Mouse (Mus musculus) heart, adult 2 months (tissue): Measurements from ENCODE around the gene Evx2.

Experiments
- CTCF ChIP-seq: fragments of 200-600 bp; IDR thresholded peaks from 2 replicates; pipeline ENCODE4 v1.8.1; 2022; ENCODE audit warnings: antibody characterized with exemption, mild to moderate bottlenecking, moderate library complexity
- EP300 ChIP-seq: fragments of 200-500 bp; IDR thresholded peaks from 2 replicates; pipeline ENCODE4 v1.6.1; 2011; ENCODE audit warnings: low read depth, low read length, control low read depth; ENCODE audit not compliant: insufficient read depth
- POLR2A ChIP-seq: fragments of 200-500 bp; IDR thresholded peaks from 2 replicates; pipeline ENCODE4 v1.6.1; 2011; ENCODE audit warnings: mild to moderate bottlenecking, low read depth, low read length, control low read depth; ENCODE audit not compliant: insufficient read depth

DNA sequence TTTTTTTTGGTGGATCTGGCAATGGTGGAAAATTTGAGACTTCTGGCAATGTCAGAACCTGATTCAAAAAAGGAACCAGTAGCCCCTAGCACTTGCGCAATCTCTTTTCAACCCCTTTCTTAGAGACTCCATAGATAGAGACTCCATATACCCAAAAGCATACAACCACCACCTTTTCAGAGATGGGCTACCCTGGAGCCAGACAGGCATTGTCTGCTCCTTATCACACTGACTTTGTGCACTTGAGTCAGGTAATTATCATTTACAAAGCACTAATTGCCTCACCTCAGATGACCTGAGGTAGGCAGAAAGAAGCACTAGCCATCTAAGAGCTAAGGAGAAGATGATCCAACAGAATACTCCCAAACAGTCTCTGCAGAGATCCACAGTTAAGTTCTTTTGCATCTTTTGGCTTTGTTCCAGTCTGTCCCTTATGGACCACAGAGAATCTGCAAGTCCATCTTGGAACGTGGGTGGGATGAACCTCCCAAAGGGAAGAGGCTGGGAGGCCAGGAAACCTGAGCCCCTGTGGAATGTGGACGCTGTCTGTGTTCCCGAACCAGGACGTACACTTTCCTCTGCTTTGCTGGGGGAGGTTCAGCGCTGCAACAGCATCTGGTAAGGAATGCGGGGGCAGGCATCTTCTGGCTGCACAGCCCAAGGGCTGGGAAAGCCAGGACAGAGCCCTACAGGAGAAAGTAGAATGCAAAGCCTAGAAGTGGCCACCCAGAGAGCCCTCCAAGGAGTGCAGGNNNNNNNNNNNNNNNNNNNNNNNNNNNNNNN, 12.1 kb downstream of the Evx2 start:
- TF ChIP-seq CTCF (no peak), POLR2A (no peak), EP300 (no peak)
